Comparison of ENCODE assay signal across 10 mouse cellular contexts in genomic region chr10:78007203-78007602, GRCm38 (mm10). TPM values are rescaled to one million over a fixed set of nuclear protein-coding genes. Genes with fewer than 3 reads are reported as not detected.
DNase-seq lines count a peak whose midpoint lies in the region; ATAC-seq and TF ChIP-seq lines count a peak whose summit lies in the region.
"Had no signal": no experiment of that assay in that cellular context is flagged by ENCODE, and none has a peak within 500 bp of the region (broad histone marks: within the 10 kb centered on the region; RNA-seq: fewer than 3 reads in every experiment).

No protein-coding gene starts in this region.

- peaks cover 26% of the 10 kb centered on the region for H3K4me1 ChIP-seq in heart, postnatal 0 days (ENCODE audit: control insufficient read depth, insufficient read depth)
- peaks cover 30% of the 10 kb centered on the region for H3K4me1 ChIP-seq in embryonic facial prominence, embryonic 12.5 days
- H3K4me1 ChIP-seq in intestine, embryonic 15.5 days (replicated peaks), result peaks cover 38% of the 10 kb centered on the region
- peaks cover 17% of the 10 kb centered on the region for H3K4me1 ChIP-seq in midbrain, embryonic 14.5 days (ENCODE audit: control insufficient read depth, insufficient read depth, low read length)

- no peak for TF ChIP-seq EP300 in heart, postnatal 0 days (IDR thresholded peaks at IDR 0.05; ENCODE audit: low read depth)

- WGBS in heart, postnatal 0 days, result 45% methylated on average over 7 of the region's 7 CpGs
- WGBS in embryonic facial prominence, embryonic 12.5 days, result 16% methylated on average over 7 of the region's 7 CpGs
- WGBS in intestine, embryonic 15.5 days, result 14% methylated on average over 7 of the region's 7 CpGs
- WGBS in midbrain, embryonic 14.5 days, result 80% methylated on average over 7 of the region's 7 CpGs

- no peak overlapping the region for H3K27ac ChIP-seq in heart, postnatal 0 days (ENCODE audit: low read depth)
- no peak overlapping the region for H3K27ac ChIP-seq in embryonic facial prominence, embryonic 12.5 days
- H3K27ac ChIP-seq in intestine, embryonic 15.5 days, result peak overlapping the region; percentile 99; the same call in 1 of the 2 replicates
- no peak overlapping the region for H3K27ac ChIP-seq in midbrain, embryonic 14.5 days (replicated peaks; ENCODE audit: low read depth, low read length)

- DNase-seq in heart, postnatal 0 days (ENCODE audit: low spot score), result no peak
- DNase-seq in heart, adult 8-10 months (ENCODE audit: low spot score), result no peak
- DNase-seq in midbrain, embryonic 14.5 days, result no peak
- DNase-seq in gastrocnemius, adult 8-10 months (ENCODE audit: low spot score in 2 of 2), result no peak
- no peak for DNase-seq in embryo, embryonic 10.5 days (ENCODE audit: low spot score)
- DNase-seq: cerebellum, postnatal 25 days had no signal

- no peaks in the 10 kb centered on the region for H3K9me3 ChIP-seq in heart, postnatal 0 days (replicated peaks; ENCODE audit: control insufficient read depth, low read length)
- H3K9me3 ChIP-seq in embryonic facial prominence, embryonic 12.5 days, result no peaks in the 10 kb centered on the region
- no peaks in the 10 kb centered on the region for H3K9me3 ChIP-seq in intestine, embryonic 15.5 days
- H3K9me3 ChIP-seq in midbrain, embryonic 14.5 days (ENCODE audit: control insufficient read depth, low read length), result no peaks in the 10 kb centered on the region

- no peaks in the 10 kb centered on the region for H3K27me3 ChIP-seq in heart, postnatal 0 days (ENCODE audit: control insufficient read depth, insufficient read depth, low read length)
- no peaks in the 10 kb centered on the region for H3K27me3 ChIP-seq in embryonic facial prominence, embryonic 12.5 days
- H3K27me3 ChIP-seq in intestine, embryonic 15.5 days (replicated peaks), result no peaks in the 10 kb centered on the region
- H3K27me3 ChIP-seq in midbrain, embryonic 14.5 days (ENCODE audit: control insufficient read depth, insufficient read depth, low read length), result peaks cover 5% of the 10 kb centered on the region; the same call in 1 of the 2 replicates

- no peak for ATAC-seq in heart, postnatal 0 days (ENCODE audit: insufficient read depth, low read depth)
- ATAC-seq in embryonic facial prominence, embryonic 12.5 days (ENCODE audit: insufficient number of reproducible peaks, insufficient read depth, low FRiP score, low TSS enrichment), result no peak
- ATAC-seq in intestine, embryonic 15.5 days, result no peak
- ATAC-seq in midbrain, embryonic 14.5 days (ENCODE audit: low FRiP score, low TSS enrichment), result no peak
- no peak for ATAC-seq in frontal cortex, adult (ENCODE audit: low TSS enrichment)

- no peak for TF ChIP-seq CTCF in heart, postnatal 0 days (IDR thresholded peaks at IDR 0.05; ENCODE audit: low read depth)

- no peak overlapping the region for H3K4me3 ChIP-seq in heart, postnatal 0 days (ENCODE audit: low read depth, low read length)
- no peak overlapping the region for H3K4me3 ChIP-seq in embryonic facial prominence, embryonic 12.5 days
- H3K4me3 ChIP-seq in intestine, embryonic 15.5 days (replicated peaks), result peak overlapping the region; percentile 74
- no peak overlapping the region for H3K4me3 ChIP-seq in midbrain, embryonic 14.5 days (replicated peaks; ENCODE audit: low read depth, low read length)

- peak overlapping the region; percentile 89 for H3K4me2 ChIP-seq in heart, postnatal 0 days (ENCODE audit: low read depth, low read length)
- peak overlapping the region; percentile 9; the same call in 1 of the 2 replicates for H3K4me2 ChIP-seq in embryonic facial prominence, embryonic 12.5 days (replicated peaks)
- peak overlapping the region; percentile 87 for H3K4me2 ChIP-seq in intestine, embryonic 15.5 days (replicated peaks)
- peak overlapping the region; percentile 11; the same call in 1 of the 2 replicates for H3K4me2 ChIP-seq in midbrain, embryonic 14.5 days (ENCODE audit: low read length)

- peaks cover 22% of the 10 kb centered on the region for H3K36me3 ChIP-seq in heart, postnatal 0 days (replicated peaks; ENCODE audit: control insufficient read depth, insufficient read depth, low read length)
- peaks cover 18% of the 10 kb centered on the region for H3K36me3 ChIP-seq in embryonic facial prominence, embryonic 12.5 days
- peaks cover 8% of the 10 kb centered on the region; the same call in 1 of the 2 replicates for H3K36me3 ChIP-seq in intestine, embryonic 15.5 days
- H3K36me3 ChIP-seq in midbrain, embryonic 14.5 days (ENCODE audit: control insufficient read depth, insufficient read depth, low read length), result peaks cover 13% of the 10 kb centered on the region

- H3K9ac ChIP-seq in heart, postnatal 0 days (replicated peaks; ENCODE audit: low read depth, low read length), result peak overlapping the region; percentile 34; the same call in 1 of the 2 replicates
- H3K9ac ChIP-seq in embryonic facial prominence, embryonic 12.5 days, result no peak overlapping the region
- peak overlapping the region; percentile 91; the same call in 1 of the 2 replicates for H3K9ac ChIP-seq in intestine, embryonic 15.5 days
- no peak overlapping the region for H3K9ac ChIP-seq in midbrain, embryonic 14.5 days (replicated peaks; ENCODE audit: low read length)

RNA-seq across cellular contexts. Expression of gene Pfkl, which starts 2.7 kb away (rescaled TPM):
- 353 and 356 TPM in 2 replicates for total RNA-seq in heart, postnatal 0 days (2014; rRNA removed; ENCODE audit: low replicate concordance)
- polyA plus RNA-seq in heart, postnatal 0 days (2015; fragmentation: Nextera tagmentation; extraction: Ambion mirVana), result 68.9 and 71.0 TPM in 2 replicates
- 100 to 1,000 TPM; 124 to 159 (median 130) TPM for total RNA-seq in heart, adult 8-10 months (2022)
- polyA plus RNA-seq in embryonic facial prominence, embryonic 12.5 days (2016; fragmentation: Nextera tagmentation; extraction: Ambion mirVana), result 137 TPM in 2 replicates
- 252 and 254 TPM in 2 replicates for polyA plus RNA-seq in intestine, embryonic 15.5 days (2015; fragmentation: Nextera tagmentation; extraction: Ambion mirVana)
- polyA plus RNA-seq in midbrain, embryonic 14.5 days (2014; fragmentation: Nextera tagmentation; extraction: Ambion mirVana), result 88.0 and 97.8 TPM in 2 replicates
- total RNA-seq in gastrocnemius, adult 8-10 months (2022), result 10 to 100 TPM in 1 of 4 experiments, 1 to 10 TPM in 3; 7.0 to 10.6 (median 7.2) TPM

RNA-seq across cellular contexts. Expression of gene 1810043G02Rik, which starts 28.9 kb away (rescaled TPM):
- total RNA-seq in heart, postnatal 0 days (2014; rRNA removed; ENCODE audit: low replicate concordance), result 14.8 and 48.9 TPM in 2 replicates
- 18.1 and 18.6 TPM in 2 replicates for polyA plus RNA-seq in heart, postnatal 0 days (2015; fragmentation: Nextera tagmentation; extraction: Ambion mirVana)
- total RNA-seq in heart, adult 8-10 months (2022), result 10 to 100 TPM; 10.7 to 13.5 (median 12.2) TPM
- 32.9 and 35.1 TPM in 2 replicates for polyA plus RNA-seq in embryonic facial prominence, embryonic 12.5 days (2016; fragmentation: Nextera tagmentation; extraction: Ambion mirVana)
- 17.3 and 17.5 TPM in 2 replicates for polyA plus RNA-seq in intestine, embryonic 15.5 days (2015; fragmentation: Nextera tagmentation; extraction: Ambion mirVana)
- polyA plus RNA-seq in midbrain, embryonic 14.5 days (2014; fragmentation: Nextera tagmentation; extraction: Ambion mirVana), result 41.0 and 45.3 TPM in 2 replicates
- 1 to 10 TPM; 3.2 to 4.7 (median 3.4) TPM for total RNA-seq in gastrocnemius, adult 8-10 months (2022)

RNA-seq across cellular contexts. Expression of gene Dnmt3l, which starts 34.5 kb away (rescaled TPM):
- total RNA-seq in heart, postnatal 0 days (2014; rRNA removed; ENCODE audit: low replicate concordance), result not detected in 2 replicates
- polyA plus RNA-seq in heart, postnatal 0 days (2015; fragmentation: Nextera tagmentation; extraction: Ambion mirVana), result not detected in 2 replicates
- under 1 TPM in 2 of 4 experiments, not detected in 2; 0.38 to 0.65 TPM for total RNA-seq in heart, adult 8-10 months (2022)
- 0.19 and 0.41 TPM in 2 replicates for polyA plus RNA-seq in embryonic facial prominence, embryonic 12.5 days (2016; fragmentation: Nextera tagmentation; extraction: Ambion mirVana)
- 0.11 and 0.31 TPM in 2 replicates for polyA plus RNA-seq in intestine, embryonic 15.5 days (2015; fragmentation: Nextera tagmentation; extraction: Ambion mirVana)
- not detected in 2 replicates for polyA plus RNA-seq in midbrain, embryonic 14.5 days (2014; fragmentation: Nextera tagmentation; extraction: Ambion mirVana)
- not detected for total RNA-seq in gastrocnemius, adult 8-10 months (2022)
- total RNA-seq: liver, adult 2 months had no signal
- polyA plus RNA-seq: liver, adult 2 months had no signal

RNA-seq across cellular contexts. Expression of gene Aire, which starts 36.2 kb away (rescaled TPM):
- total RNA-seq in heart, postnatal 0 days (2014; rRNA removed; ENCODE audit: low replicate concordance), result not detected in 2 replicates
- not detected in 2 replicates for polyA plus RNA-seq in heart, postnatal 0 days (2015; fragmentation: Nextera tagmentation; extraction: Ambion mirVana)
- not detected for total RNA-seq in heart, adult 8-10 months (2022)
- polyA plus RNA-seq in embryonic facial prominence, embryonic 12.5 days (2016; fragmentation: Nextera tagmentation; extraction: Ambion mirVana), result 0.17 and 0.42 TPM in 2 replicates
- 0.15 and 0.28 TPM in 2 replicates for polyA plus RNA-seq in intestine, embryonic 15.5 days (2015; fragmentation: Nextera tagmentation; extraction: Ambion mirVana)
- 0.09 TPM in 1 of 2 replicates, not detected in the other for polyA plus RNA-seq in midbrain, embryonic 14.5 days (2014; fragmentation: Nextera tagmentation; extraction: Ambion mirVana)
- not detected for total RNA-seq in gastrocnemius, adult 8-10 months (2022)
- total RNA-seq: liver, adult 2 months had no signal
- polyA plus RNA-seq: liver, adult 2 months had no signal

RNA-seq across cellular contexts. Expression of gene Trpm2, which starts 36.8 kb away (rescaled TPM):
- total RNA-seq in heart, postnatal 0 days (2014; rRNA removed; ENCODE audit: low replicate concordance), result 0.27 and 2.4 TPM in 2 replicates
- 0.11 TPM in 2 replicates for polyA plus RNA-seq in heart, postnatal 0 days (2015; fragmentation: Nextera tagmentation; extraction: Ambion mirVana)
- total RNA-seq in heart, adult 8-10 months (2022), result 1 to 10 TPM in 1 of 4 experiments, under 1 TPM in 3; 0.44 to 1.8 (median 0.61) TPM
- polyA plus RNA-seq in embryonic facial prominence, embryonic 12.5 days (2016; fragmentation: Nextera tagmentation; extraction: Ambion mirVana), result 0.72 and 0.87 TPM in 2 replicates
- polyA plus RNA-seq in intestine, embryonic 15.5 days (2015; fragmentation: Nextera tagmentation; extraction: Ambion mirVana), result 1.1 and 1.2 TPM in 2 replicates
- 3.6 TPM in 2 replicates for polyA plus RNA-seq in midbrain, embryonic 14.5 days (2014; fragmentation: Nextera tagmentation; extraction: Ambion mirVana)
- under 1 TPM in 2 of 4 experiments, not detected in 2; 0.07 to 0.20 TPM for total RNA-seq in gastrocnemius, adult 8-10 months (2022)

Comparison
In these comparisons a context has a peak if more than half of its experiments do, and no peak if none do; other contexts are left out.
1. H3K4me2 ChIP-seq: peak in every context shown above with its lines; median percentile 89 in heart, postnatal 0 days; 87 in intestine, embryonic 15.5 days; 11 in midbrain, embryonic 14.5 days; 9 in embryonic facial prominence, embryonic 12.5 days.
2. H3K9ac ChIP-seq: peak in heart, postnatal 0 days (single experiment) and intestine, embryonic 15.5 days (single experiment); none in embryonic facial prominence, embryonic 12.5 days (single experiment) and midbrain, embryonic 14.5 days (single experiment).